Mouse (Mus musculus) G1E (cell line): ENCODE results near the gene Wwox.

ENCODE experiments used
- CTCF ChIP-seq: IDR thresholded peaks from 2 replicates; pipeline ENCODE4 v1.5.1; 2012; ENCODE audit warnings: low read depth, low read length, inconsistent platforms, mixed read lengths
- GATA2 ChIP-seq: IDR thresholded peaks from 2 replicates; pipeline ENCODE4 v1.6.1; 2012; ENCODE audit warnings: low read depth, low read length, inconsistent platforms, borderline replicate concordance
- TAL1 ChIP-seq: conservative IDR thresholded peaks from 2 replicates; pipeline ENCODE4 v1.6.1; 2012; ENCODE audit warnings: low read depth, low read length, inconsistent platforms, mixed read lengths

- TF ChIP-seq CTCF (no peak), TAL1 (no peak), GATA2 (no peak)
Measured at GRCm38 (mm10) chr8:114941644-114942043, 502.2 kb downstream of the Wwox start.
